In the genomic region with DNA sequence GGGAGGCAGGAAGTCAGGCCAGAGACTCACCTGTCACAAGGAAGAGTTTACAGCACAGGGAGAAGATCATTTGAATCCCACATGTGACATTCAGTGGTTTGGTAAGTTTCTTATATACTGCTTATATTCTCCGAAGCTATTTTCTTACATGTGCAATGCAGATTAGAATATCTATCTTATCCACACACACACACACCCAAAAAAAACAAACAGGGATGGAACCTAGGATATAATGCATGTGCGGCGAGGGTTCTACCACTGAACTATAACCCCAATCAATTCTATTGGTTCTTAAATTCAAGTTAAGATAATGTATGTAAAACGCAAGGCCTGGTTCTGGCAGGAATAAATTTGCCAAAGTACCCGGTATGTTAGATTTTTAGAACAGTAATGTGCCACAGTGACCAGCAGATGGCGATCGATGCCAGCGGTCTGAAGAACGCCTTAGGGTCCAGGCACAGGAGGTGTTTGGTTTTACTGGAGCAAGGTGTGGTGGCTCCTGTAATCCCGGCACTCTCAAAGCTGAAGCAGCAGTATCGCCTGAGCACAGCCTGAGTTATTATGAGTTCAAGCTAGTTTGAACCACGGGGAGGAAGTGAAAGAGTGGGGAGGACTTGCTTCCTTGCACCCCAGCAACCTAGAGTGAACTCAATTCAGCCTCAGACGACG, we compare ENCODE assay signal across 8 mouse cellular contexts. TPM values are rescaled to one million over a fixed set of nuclear protein-coding genes. Genes with fewer than 3 reads are reported as not detected.
A peak's percentile ranks its signal among the peaks of the same experiment; 100 is the strongest.
DNase-seq lines count a peak whose midpoint lies in the region; ATAC-seq lines count a peak whose summit lies in the region.

No protein-coding gene starts in this region.

- no peak overlapping the region for H3K4me2 ChIP-seq in midbrain, embryonic 14.5 days (ENCODE audit: low read length)
- no peak overlapping the region for H3K4me2 ChIP-seq in midbrain, embryonic 15.5 days
- 0 out of 2 replicates have a peak overlapping the region, but pooled peaks have one; percentile 27 for H3K4me2 ChIP-seq in intestine, embryonic 15.5 days (replicated peaks)
- peak overlapping the region; percentile 45 for H3K4me2 ChIP-seq in limb, embryonic 13.5 days (replicated peaks)
- no peak overlapping the region for H3K4me2 ChIP-seq in neural tube, embryonic 11.5 days (ENCODE audit: low read depth)

- no peak overlapping the region for H3K4me3 ChIP-seq in midbrain, embryonic 14.5 days (replicated peaks; ENCODE audit: low read depth, low read length)
- H3K4me3 ChIP-seq in midbrain, embryonic 15.5 days = no peak overlapping the region
- H3K4me3 ChIP-seq in intestine, embryonic 15.5 days (replicated peaks) = no peak overlapping the region
- no peak overlapping the region for H3K4me3 ChIP-seq in limb, embryonic 13.5 days
- H3K4me3 ChIP-seq in neural tube, embryonic 11.5 days (ENCODE audit: low read depth, low read length) = no peak overlapping the region

- no peak overlapping the region for H3K27ac ChIP-seq in midbrain, embryonic 14.5 days (replicated peaks; ENCODE audit: low read depth, low read length)
- no peak overlapping the region for H3K27ac ChIP-seq in midbrain, embryonic 15.5 days
- no peak overlapping the region for H3K27ac ChIP-seq in intestine, embryonic 15.5 days
- H3K27ac ChIP-seq in limb, embryonic 13.5 days = no peak overlapping the region
- H3K27ac ChIP-seq in neural tube, embryonic 11.5 days (ENCODE audit: low read depth, low read length) = no peak overlapping the region

- peak; percentile 86 for DNase-seq in midbrain, embryonic 14.5 days
- peak; percentile 52 to 64 for DNase-seq in adrenal gland, adult 18-20 months (ENCODE audit: low spot score in 2 of 2)
- DNase-seq in embryo, embryonic 11 days = peak; percentile 79
- DNase-seq in neural tube, embryonic 11.5 days (ENCODE audit: low spot score) = peak; percentile 52
- DNase-seq in thymus, postnatal 10 days (ENCODE audit: low spot score in 2 of 2) = peak; percentile 8 to 56

- H3K36me3 ChIP-seq in midbrain, embryonic 14.5 days (ENCODE audit: control insufficient read depth, insufficient read depth, low read length) = no peaks in the 10 kb centered on the region
- H3K36me3 ChIP-seq in midbrain, embryonic 15.5 days (replicated peaks) = no peaks in the 10 kb centered on the region
- H3K36me3 ChIP-seq in intestine, embryonic 15.5 days = no peaks in the 10 kb centered on the region
- H3K36me3 ChIP-seq in limb, embryonic 13.5 days = no peaks in the 10 kb centered on the region; the same call in 1 of the 2 replicates
- no peaks in the 10 kb centered on the region for H3K36me3 ChIP-seq in neural tube, embryonic 11.5 days (ENCODE audit: control insufficient read depth, insufficient read depth, low read length)

- H3K9me3 ChIP-seq in midbrain, embryonic 14.5 days (ENCODE audit: control insufficient read depth, low read length) = no peaks in the 10 kb centered on the region
- H3K9me3 ChIP-seq in midbrain, embryonic 15.5 days = no peaks in the 10 kb centered on the region
- H3K9me3 ChIP-seq in intestine, embryonic 15.5 days = no peaks in the 10 kb centered on the region
- no peaks in the 10 kb centered on the region for H3K9me3 ChIP-seq in limb, embryonic 13.5 days
- no peaks in the 10 kb centered on the region for H3K9me3 ChIP-seq in neural tube, embryonic 11.5 days (ENCODE audit: control insufficient read depth, low read length)

- no peak for ATAC-seq in midbrain, embryonic 14.5 days (ENCODE audit: low FRiP score, low TSS enrichment)
- no peak for ATAC-seq in midbrain, embryonic 15.5 days (replicated peaks)
- no peak for ATAC-seq in intestine, embryonic 15.5 days
- no peak for ATAC-seq in limb, embryonic 13.5 days (ENCODE audit: low FRiP score, low read depth)
- no peak for ATAC-seq in neural tube, embryonic 11.5 days (ENCODE audit: insufficient read depth, low FRiP score, low TSS enrichment)

- WGBS in midbrain, embryonic 14.5 days = 22% methylated on average over 14 of the region's 14 CpGs
- WGBS in midbrain, embryonic 15.5 days = 22% methylated on average over 14 of the region's 14 CpGs
- WGBS in intestine, embryonic 15.5 days = 19% methylated on average over 14 of the region's 14 CpGs
- WGBS in limb, embryonic 13.5 days = 20% methylated on average over 14 of the region's 14 CpGs
- 22% methylated on average over 14 of the region's 14 CpGs for WGBS in neural tube, embryonic 11.5 days

- peaks cover 7% of the 10 kb centered on the region for H3K4me1 ChIP-seq in midbrain, embryonic 14.5 days (ENCODE audit: control insufficient read depth, insufficient read depth, low read length)
- peaks cover 14% of the 10 kb centered on the region for H3K4me1 ChIP-seq in midbrain, embryonic 15.5 days
- peaks cover 6% of the 10 kb centered on the region for H3K4me1 ChIP-seq in intestine, embryonic 15.5 days (replicated peaks)
- H3K4me1 ChIP-seq in limb, embryonic 13.5 days = peaks cover 25% of the 10 kb centered on the region
- peaks cover 4% of the 10 kb centered on the region; the same call in 1 of the 2 replicates for H3K4me1 ChIP-seq in neural tube, embryonic 11.5 days (ENCODE audit: control insufficient read depth, insufficient read depth, low read length)

- no peaks in the 10 kb centered on the region for H3K27me3 ChIP-seq in midbrain, embryonic 14.5 days (ENCODE audit: control insufficient read depth, insufficient read depth, low read length)
- H3K27me3 ChIP-seq in midbrain, embryonic 15.5 days (replicated peaks) = no peaks in the 10 kb centered on the region
- no peaks in the 10 kb centered on the region for H3K27me3 ChIP-seq in intestine, embryonic 15.5 days (replicated peaks)
- H3K27me3 ChIP-seq in limb, embryonic 13.5 days = no peaks in the 10 kb centered on the region
- H3K27me3 ChIP-seq in neural tube, embryonic 11.5 days (ENCODE audit: control insufficient read depth, insufficient read depth, low read length) = no peaks in the 10 kb centered on the region

- no peak overlapping the region for H3K9ac ChIP-seq in midbrain, embryonic 14.5 days (replicated peaks; ENCODE audit: low read length)
- no peak overlapping the region for H3K9ac ChIP-seq in midbrain, embryonic 15.5 days
- H3K9ac ChIP-seq in intestine, embryonic 15.5 days = no peak overlapping the region
- H3K9ac ChIP-seq in limb, embryonic 13.5 days = no peak overlapping the region
- no peak overlapping the region for H3K9ac ChIP-seq in neural tube, embryonic 11.5 days (ENCODE audit: low read length)

RNA-seq across cellular contexts. Expression of gene Zfp90, which starts 3.2 kb away (rescaled TPM):
- polyA plus RNA-seq in midbrain, embryonic 14.5 days (2014; fragmentation: Nextera tagmentation; extraction: Ambion mirVana) = 47.2 and 50.7 TPM in 2 replicates
- 47.1 and 48.3 TPM in 2 replicates for polyA plus RNA-seq in midbrain, embryonic 15.5 days (2015; fragmentation: Nextera tagmentation; extraction: Ambion mirVana)
- total RNA-seq in adrenal gland, adult 18-20 months (2021) = 1 to 10 TPM; 4.0 to 5.2 TPM
- 13.9 and 15.3 TPM in 2 replicates for polyA plus RNA-seq in intestine, embryonic 15.5 days (2015; fragmentation: Nextera tagmentation; extraction: Ambion mirVana)
- polyA plus RNA-seq in limb, embryonic 13.5 days (2015; fragmentation: Nextera tagmentation; extraction: Ambion mirVana) = 31.2 and 31.8 TPM in 2 replicates
- polyA plus RNA-seq in neural tube, embryonic 11.5 days (2014; fragmentation: Nextera tagmentation; extraction: Ambion mirVana) = 27.8 and 28.4 TPM in 2 replicates

Comparison
In these comparisons a context has a peak if more than half of its experiments do, and no peak if none do; other contexts are left out.
1. DNase-seq: peak in every context shown above with its lines; median percentile 86 in midbrain, embryonic 14.5 days; 79 in embryo, embryonic 11 days; 58 in adrenal gland, adult 18-20 months; 52 in neural tube, embryonic 11.5 days; 32 in thymus, postnatal 10 days.
2. H3K4me2 ChIP-seq: peak in intestine, embryonic 15.5 days (single experiment) and limb, embryonic 13.5 days (single experiment); none in midbrain, embryonic 14.5 days (single experiment), midbrain, embryonic 15.5 days (single experiment) and neural tube, embryonic 11.5 days (single experiment).